Mouse (Mus musculus): ENCODE data around the gene S100b. TPM values are rescaled to one million over a fixed set of nuclear protein-coding genes. Genes with fewer than 3 reads are reported as not detected.

S100b gene
- polyA plus RNA-seq, 1 experiment from 2014 or later = 1.6 TPM

MicroRNA genes within 50 kb of the gene (microRNA counts, 519-probe panel; counts per million panel counts)
- microRNA mmu-miR-678 = 460 counts per million, percentile 65 among the panel's probes with 10 or more counts

Small RNAs within 50 kb of the gene (microRNA-seq; reads per million reads assigned to microRNA genes)
- 0.54 reads per million for gene Mir678

Other genes starting within 250 kb of the S100b start
- 26.4 and 28.7 TPM in 2 replicates for gene Zfp280b, start 221.2 kb upstream of the S100b start, polyA plus RNA-seq (2016; fragmentation: Nextera tagmentation; extraction: Ambion mirVana)
- gene Slc5a4b, start 142.9 kb upstream of the S100b start, polyA plus RNA-seq (2016; fragmentation: Nextera tagmentation; extraction: Ambion mirVana) = 0.05 TPM in 1 of 2 replicates, not detected in the other
- not detected in 2 replicates for gene Slc5a4a, start 106.4 kb upstream of the S100b start, polyA plus RNA-seq (2016; fragmentation: Nextera tagmentation; extraction: Ambion mirVana)
- 69.4 and 75.0 TPM in 2 replicates for gene Prmt2, start 16.0 kb upstream of the S100b start, polyA plus RNA-seq (2016; fragmentation: Nextera tagmentation; extraction: Ambion mirVana)
- 12.5 and 14.9 TPM in 2 replicates for gene Dip2a, start 91.4 kb downstream of the S100b start, polyA plus RNA-seq (2016; fragmentation: Nextera tagmentation; extraction: Ambion mirVana)
- not detected in 2 replicates for gene AC141477.1, start 186.6 kb downstream of the S100b start, polyA plus RNA-seq (2016; fragmentation: Nextera tagmentation; extraction: Ambion mirVana)
- gene Pcnt, start 188.9 kb downstream of the S100b start, polyA plus RNA-seq (2016; fragmentation: Nextera tagmentation; extraction: Ambion mirVana) = 17.7 and 18.1 TPM in 2 replicates
- not detected in 2 replicates for gene 2610028H24Rik, start 195.2 kb downstream of the S100b start, polyA plus RNA-seq (2016; fragmentation: Nextera tagmentation; extraction: Ambion mirVana)
- 80.0 and 81.8 TPM in 2 replicates for gene Mcm3ap, start 215.1 kb downstream of the S100b start, polyA plus RNA-seq (2016; fragmentation: Nextera tagmentation; extraction: Ambion mirVana)
- gene Ybey, start 215.3 kb downstream of the S100b start, polyA plus RNA-seq (2016; fragmentation: Nextera tagmentation; extraction: Ambion mirVana) = 8.8 and 9.1 TPM in 2 replicates